Mouse (Mus musculus): ENCODE measurements around the gene 2310009B15Rik.

2310009B15Rik gene

DNA sequence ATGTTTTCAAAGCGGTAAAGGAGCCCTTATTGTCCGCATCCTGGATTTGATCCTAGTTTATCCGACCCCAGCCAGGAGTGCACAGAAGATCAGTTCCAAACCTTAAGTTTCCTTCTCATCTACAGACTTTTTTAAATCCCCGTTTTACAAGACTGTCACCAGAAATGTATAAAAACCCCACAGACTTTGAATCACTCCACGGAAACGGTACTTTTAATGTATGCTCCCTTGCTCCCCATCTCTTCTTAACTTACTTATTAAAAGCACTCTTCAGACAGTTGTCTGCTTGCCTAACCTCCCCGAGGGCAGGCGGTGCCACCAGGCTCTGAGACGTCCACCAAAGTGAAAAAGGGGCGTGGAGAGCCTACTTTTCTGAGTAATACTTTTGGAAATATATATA is 13.9 kb downstream of the 2310009B15Rik start:
- DNase-seq (ENCODE audit: low read depth, low spot score), result no peak

DNA sequence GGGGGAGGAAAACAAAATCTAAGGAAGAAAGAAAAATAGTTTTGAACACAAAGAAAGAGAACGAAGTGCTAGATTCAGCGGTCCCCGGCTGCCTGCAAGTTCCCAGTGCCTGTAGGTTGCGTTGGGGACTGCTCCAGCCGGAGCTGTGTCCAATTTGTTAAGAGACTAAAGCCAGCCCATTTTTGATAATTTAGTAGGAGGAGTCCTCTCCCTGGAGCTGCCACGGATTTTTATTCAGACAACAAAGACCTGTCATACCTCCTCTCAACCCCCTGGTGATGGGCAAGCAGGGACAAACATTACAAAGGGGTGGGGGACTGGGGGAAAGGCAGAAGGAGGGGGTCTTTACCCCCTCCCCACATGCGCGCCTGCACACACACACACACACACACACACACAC is 14.3 kb downstream of the 2310009B15Rik start:
- DNase-seq (ENCODE audit: low read depth, low spot score), result no peak

DNA sequence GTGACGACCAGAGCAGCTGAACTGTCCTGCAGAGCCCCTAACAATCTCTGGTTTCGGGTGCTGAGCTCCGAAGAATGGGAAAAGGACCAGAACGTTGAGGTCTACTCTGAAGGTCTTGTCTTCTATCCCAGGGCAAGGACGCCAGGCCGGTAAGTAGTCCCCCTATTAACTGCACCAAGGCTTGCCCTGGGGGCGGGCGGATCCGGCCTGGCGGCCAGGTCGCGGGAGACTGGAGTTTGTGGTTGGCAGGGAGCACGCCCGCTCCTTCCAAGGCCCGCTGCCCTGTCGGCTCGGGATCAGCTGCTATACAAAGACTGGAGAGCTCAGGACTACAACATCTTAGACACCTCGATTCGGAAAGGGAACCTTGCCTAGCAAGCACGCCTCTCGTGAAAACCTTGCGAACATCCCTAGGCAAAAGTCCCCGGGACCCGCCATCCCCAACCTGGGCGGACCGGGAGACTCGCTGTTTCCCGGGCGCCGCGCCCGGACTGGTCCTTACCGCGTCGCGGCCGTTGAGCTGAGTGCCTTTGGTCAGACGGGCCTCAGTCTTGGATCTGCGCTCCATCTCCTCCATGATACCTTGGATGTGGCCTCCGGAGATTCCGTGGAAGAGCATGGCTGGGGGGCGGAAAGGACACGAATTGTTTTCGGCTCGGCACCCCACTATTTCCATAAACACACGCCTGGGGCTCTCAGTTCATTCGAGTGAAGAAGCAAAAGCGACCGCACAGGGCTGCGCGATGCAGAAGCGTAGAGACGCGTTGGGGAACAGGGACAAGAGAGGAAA is 15.2 kb downstream of the 2310009B15Rik start:
- peak; percentile 50 for DNase-seq (ENCODE audit: low read depth, low spot score)

DNA sequence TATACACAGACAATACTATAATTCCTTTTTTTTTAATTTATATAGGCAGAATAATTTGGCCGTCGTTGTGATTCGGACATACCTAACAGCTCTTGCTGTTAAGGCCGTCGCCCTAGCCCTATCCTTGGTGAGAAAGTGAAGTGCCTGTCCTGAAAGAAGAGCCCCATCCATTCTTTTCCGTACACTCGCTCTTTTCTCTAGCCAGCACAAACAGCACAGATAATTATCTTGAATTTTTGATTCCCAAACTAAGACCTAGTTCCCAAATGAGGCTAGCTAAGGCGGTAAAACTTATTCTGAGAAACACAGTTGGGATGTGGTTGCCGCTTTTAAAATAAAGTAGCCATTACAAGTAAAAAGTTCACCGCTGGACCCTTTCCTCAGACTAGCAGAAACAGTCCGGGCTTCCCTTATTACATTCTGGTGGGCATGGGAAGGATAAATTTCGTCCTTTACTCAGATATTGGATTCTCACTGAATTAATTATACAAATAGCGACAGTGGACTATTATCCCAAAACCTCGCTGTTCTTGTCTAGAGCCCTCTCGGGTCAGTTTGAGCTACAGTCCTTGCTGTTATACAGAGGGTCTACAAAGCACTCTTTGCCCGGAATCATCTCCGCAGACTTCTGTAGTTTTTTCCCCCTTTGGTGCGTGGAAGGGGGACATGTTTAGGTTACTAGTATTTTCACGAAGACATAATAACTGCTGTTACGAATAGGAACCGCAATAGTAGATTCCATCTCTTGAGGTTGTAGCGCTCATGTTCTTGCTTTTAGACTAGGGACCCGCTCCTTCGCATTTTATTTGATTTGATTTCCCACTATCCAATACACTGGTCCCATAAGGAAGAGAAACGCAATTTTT is 16.0 kb downstream of the 2310009B15Rik start:
- DNase-seq (ENCODE audit: low read depth, low spot score), result no peak

DNA sequence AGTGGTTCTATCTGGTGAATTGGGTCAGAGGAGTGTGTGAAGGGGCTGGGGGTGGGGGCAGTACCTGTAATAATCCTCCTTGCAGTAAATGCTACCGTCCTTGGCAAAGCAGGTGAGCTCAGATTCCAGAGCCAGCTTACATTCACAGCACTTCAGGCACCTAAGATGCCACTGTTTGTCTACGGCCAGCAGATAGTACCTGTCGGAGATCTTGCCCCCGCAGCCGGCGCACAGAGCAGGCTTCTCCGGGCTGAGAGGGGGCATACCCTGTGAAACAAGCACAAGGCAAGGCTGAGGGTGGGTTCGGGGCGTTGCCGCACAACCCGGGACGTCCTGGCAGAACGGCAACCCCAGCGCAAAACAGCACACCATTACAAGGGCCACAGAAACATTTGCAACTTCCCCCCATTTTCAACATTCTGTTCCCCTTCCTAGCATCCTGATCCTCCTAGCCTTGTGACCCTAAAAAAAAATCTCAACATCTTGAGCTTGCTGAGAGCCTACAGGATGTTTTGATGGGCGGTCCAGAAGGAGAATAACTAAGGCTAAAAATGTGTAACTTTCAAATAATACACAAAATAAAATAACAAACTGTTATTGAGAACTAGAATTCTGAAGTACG is 16.7 kb downstream of the 2310009B15Rik start:
- no peak for DNase-seq (ENCODE audit: low read depth, low spot score)

DNA sequence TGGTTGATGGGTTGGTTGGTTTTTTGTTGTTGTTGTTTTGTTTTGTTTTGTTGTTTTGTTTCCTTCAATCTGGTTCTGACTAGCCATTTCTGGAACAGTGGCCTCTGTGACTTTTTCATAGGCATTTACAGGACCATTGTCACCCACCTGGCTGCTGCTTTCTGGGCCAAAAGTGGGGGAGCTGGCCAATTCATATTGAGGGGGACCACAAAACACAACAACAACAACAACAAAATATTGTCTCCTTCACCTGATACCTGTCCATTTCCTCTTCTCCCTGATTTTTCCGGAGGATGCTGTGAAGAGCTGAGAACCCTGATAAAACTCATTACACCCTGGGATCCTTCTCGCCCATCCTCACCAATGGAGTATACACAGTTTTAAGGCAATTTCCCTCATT is 17.4 kb downstream of the 2310009B15Rik start:
- DNase-seq (ENCODE audit: low read depth, low spot score), result no peak

DNA sequence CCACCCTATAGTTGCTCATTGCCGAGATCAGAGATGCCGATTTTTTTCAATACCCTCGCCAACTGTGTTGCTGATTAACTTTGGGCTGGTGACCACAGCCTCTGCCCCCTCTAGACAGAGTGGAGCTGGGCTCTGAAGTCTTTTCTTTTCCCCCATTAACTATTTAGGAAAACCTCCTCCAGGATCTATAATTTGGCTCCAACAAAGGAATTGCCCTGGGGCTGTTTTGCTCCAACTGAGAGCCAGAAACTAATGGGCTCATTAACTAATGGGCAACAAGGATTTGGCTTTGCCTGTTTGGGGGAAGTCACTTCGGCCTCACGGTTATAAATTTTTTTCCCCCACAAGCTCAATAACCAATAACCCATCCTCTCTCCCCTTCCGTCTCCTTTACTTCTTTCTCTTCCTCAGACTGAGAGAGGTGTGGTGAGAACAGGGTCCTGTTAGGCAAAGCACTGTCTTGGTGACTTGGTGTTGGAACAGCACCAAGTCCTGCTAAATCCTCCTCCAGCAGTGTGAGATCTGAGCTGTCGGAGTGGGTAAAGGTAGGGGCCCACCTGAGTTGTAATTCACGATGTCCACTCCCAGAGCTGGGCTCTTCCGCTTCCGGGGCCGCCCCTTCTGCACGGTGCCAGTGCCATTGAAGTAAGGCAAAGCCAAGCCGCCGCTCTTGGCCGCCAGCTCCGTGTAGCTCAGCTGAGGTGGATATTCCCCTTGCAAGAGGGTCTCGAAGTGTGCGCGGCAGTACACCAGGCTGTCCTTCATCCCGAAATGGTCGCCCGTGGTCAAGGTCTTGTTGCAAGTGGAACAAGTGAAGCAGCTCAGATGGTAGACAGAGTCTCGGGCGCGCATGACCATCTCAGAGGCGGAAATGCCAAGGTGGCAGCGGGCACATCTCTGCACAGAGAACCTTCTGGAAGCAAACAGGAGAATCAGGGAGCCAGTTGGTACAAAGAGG is 18.6 kb downstream of the 2310009B15Rik start:
- DNase-seq (ENCODE audit: low read depth, low spot score), result no peak

DNA sequence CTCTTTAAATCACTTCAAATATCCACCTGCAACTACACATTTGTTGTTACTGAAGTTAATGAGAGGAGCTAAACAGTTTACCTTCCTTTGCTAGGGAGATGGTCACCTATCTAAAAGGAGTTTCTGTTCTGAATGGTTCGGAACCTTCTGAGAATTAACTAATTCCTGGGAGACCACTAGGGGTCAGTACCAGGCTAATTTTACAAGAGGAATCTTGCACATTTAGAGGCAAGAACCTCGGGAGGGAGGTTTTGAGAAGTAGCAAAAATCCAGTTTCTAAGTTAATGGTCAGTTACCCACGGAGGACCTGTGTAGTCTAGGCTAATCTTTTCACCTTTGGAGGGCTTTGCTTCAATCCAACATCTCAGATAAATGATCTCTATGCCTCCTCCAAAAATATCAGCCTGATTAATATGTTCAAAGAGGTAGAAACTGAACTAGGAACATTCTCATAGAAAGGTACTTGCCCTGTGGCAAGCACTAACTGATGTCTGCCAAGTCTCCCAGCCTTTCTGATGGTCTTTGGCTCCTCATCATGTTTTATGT is 21.2 kb downstream of the 2310009B15Rik start:
- DNase-seq (ENCODE audit: low read depth, low spot score), result peak; percentile 72

DNA sequence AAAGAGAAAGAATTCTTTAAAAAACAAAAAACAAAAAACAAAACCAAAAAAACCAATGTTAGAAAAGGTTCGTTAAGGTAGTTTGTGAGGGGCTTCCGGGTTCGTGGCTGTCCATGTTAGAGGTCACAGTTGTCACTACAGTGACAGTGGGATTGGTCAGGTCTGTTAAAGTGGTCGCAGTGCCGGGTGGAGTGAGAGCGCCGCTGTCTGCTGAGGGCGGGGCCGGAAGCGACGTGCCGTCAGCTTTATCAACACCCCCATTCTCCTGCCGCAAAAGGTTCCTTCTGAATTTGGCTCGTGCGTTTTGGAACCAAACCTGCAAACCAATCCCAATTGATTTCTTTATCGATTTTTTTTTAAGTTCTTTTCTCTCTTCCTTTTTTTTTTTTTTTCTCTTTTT is 25.3 kb downstream of the 2310009B15Rik start:
- peak; percentile 67 for DNase-seq (ENCODE audit: low read depth, low spot score)

DNA sequence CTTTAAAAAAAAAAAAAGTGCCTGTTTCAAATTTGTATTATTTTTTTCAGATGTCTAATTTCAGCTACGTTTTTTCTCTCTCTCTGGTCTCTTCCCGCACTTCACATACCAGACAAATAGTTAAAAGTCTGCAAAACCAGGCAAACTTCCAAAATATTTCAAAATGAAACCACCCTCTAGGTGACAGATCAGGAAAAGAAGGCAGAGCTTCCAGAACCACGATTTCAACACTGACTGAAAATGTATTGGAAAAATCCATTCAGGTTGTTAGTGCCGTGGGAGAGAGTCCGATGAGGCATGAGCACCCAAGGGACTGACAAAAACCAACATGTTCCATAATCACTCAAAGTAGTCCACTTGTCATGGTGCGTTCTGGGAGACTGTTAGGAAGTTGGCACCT is 29.8 kb downstream of the 2310009B15Rik start:
- no peak for DNase-seq (ENCODE audit: low read depth, low spot score)

DNA sequence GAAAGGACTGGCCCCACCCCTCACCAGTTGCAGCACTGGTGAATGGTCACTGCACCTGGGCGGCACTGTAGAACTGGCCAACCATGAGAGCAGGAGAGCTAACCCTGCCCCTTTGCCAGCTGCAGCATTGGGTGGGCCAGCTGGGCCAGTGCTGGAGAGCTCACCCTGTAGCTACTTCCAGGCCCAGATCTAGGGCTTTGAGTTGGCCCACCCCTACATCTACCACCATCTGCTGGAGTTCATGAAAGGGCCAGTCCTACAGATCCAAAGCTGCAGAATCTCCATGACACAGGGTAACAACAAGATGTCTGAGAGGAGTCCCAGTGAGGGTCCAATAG is 33.7 kb downstream of the 2310009B15Rik start:
- no peak for DNase-seq (ENCODE audit: low read depth, low spot score)

DNA sequence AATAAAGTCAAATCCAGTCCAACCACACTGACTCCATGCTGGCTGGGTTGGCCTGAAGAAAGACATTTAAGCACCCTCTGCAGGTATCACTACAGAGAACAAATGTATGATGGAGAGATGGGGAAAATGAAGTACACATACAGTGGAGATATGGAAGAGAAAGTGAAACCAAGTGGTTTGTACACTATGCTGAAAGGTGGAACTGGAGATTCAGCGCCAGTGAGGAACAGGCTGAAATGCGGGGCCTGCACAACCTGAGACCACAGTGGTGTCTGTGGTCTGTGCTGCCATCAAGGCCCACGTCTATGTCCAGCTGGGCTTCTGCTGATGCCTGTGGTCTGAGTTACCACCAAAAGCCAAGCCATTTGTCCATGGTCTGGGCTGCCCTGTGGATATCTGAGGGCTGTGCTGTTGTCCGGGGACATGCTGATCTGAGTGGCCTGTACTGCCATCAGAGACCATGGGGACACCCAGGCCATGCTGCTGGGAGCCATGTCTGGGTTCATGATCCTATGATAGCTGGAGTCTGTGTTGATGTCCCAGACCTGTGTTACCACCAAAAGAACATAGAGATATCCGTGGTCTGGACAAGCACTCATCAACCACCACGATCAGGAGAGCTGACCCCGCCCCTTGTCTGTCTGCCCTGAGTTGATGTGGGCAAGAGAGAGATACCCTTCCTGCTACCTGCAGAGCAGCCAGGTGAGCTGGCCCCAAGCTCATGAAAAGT is 34.2 kb downstream of the 2310009B15Rik start:
- DNase-seq (ENCODE audit: low read depth, low spot score), result peak; percentile 63
